Mouse (Mus musculus) C2C12 (cell line): ENCODE results near the gene Gm9833. TPM values are rescaled to one million over a fixed set of nuclear protein-coding genes. Genes with fewer than 3 reads are reported as not detected.

Source experiments
- H3K27me3 ChIP-seq: one replicate; pipeline ENCODE4 v1.6.1; 2011; ENCODE audit not compliant: control insufficient read depth, insufficient read depth, insufficient read length
- H3K36me3 ChIP-seq: one replicate; pipeline ENCODE4 v1.6.1; 2011; ENCODE audit not compliant: control insufficient read depth, insufficient read depth
- H3K4me3 ChIP-seq: one replicate; pipeline ENCODE4 v1.5.1; 2011; ENCODE audit warnings: mild to moderate bottlenecking, control low read depth; ENCODE audit not compliant: poor library complexity, insufficient read depth, severe bottlenecking
- H3K79me2 ChIP-seq: one replicate; pipeline ENCODE4 v1.6.1; 2011; ENCODE audit not compliant: control insufficient read depth, insufficient read depth
- H3K79me3 ChIP-seq: one replicate; pipeline ENCODE4 v1.6.1; 2011; ENCODE audit warnings: low read depth, control low read depth
- H3ac ChIP-seq: one replicate; pipeline ENCODE3; 2011; ENCODE audit warnings: low read depth; ENCODE audit not compliant: control insufficient read depth, insufficient read length
- CEBPB ChIP-seq: IDR thresholded peaks from one replicate; pipeline ENCODE4 v1.6.1; 2011; ENCODE audit warnings: low read depth, mild to moderate bottlenecking, control low read depth, moderate library complexity
- CTCF ChIP-seq: IDR thresholded peaks from one replicate; pipeline ENCODE4 v1.5.1; 2011; ENCODE audit not compliant: control insufficient read depth, insufficient read depth, insufficient read length
- FOSL1 ChIP-seq: IDR thresholded peaks from one replicate; pipeline ENCODE4 v1.8.0; 2011; ENCODE audit warnings: mild to moderate bottlenecking, low read length; ENCODE audit not compliant: poor library complexity, insufficient read depth, severe bottlenecking
- MAX ChIP-seq: IDR thresholded peaks from one replicate; pipeline ENCODE4 v1.6.1; 2011; ENCODE audit warnings: mild to moderate bottlenecking, control low read depth
- MYOD1 ChIP-seq: IDR thresholded peaks from one replicate; pipeline ENCODE4 v1.6.1; 2011; ENCODE audit warnings: low read depth; ENCODE audit not compliant: control insufficient read depth, insufficient read length
- MYOG ChIP-seq: IDR thresholded peaks from one replicate; pipeline ENCODE4 v1.6.1; 2011; ENCODE audit not compliant: control insufficient read depth, insufficient read length; ENCODE audit errors: extremely low read depth
- USF1 ChIP-seq: IDR thresholded peaks from one replicate; pipeline ENCODE4 v1.6.1; 2011; ENCODE audit warnings: low read depth, mild to moderate bottlenecking, control low read depth, moderate library complexity
- polyA plus RNA-seq: library from polyadenylated mRNA; unstranded; fragments of >200 nt; fragmentation: generic; extraction: Trizol; gene quantifications from one replicate; pipeline ENCODE4 v1.2.1, GENCODE M21; 2012; ENCODE audit warnings: missing spikeins

The Gm9833 gene
- polyA plus RNA-seq, 1 experiment = 5.6 TPM

GRCm38 (mm10) chr3:10081911-10082541, 5.9 kb upstream of the Gm9833 start:
- H3K4me3 ChIP-seq = no peak overlapping the region
- H3K36me3 ChIP-seq = no peaks in the 10 kb centered on the region
- TF ChIP-seq CTCF = no peak
- no peak for TF ChIP-seq MYOG
- no peak for TF ChIP-seq FOSL1
- TF ChIP-seq MAX = no peak
- TF ChIP-seq CEBPB = no peak
- no peak for TF ChIP-seq MYOD1
- TF ChIP-seq USF1 = no peak

GRCm38 (mm10) chr3:10082545-10083062, 5.3 kb upstream of the Gm9833 start:
- H3K79me3 ChIP-seq = no peaks in the 10 kb centered on the region
- H3K27me3 ChIP-seq = no peaks in the 10 kb centered on the region
- no peak overlapping the region for H3ac ChIP-seq
- H3K4me3 ChIP-seq = no peak overlapping the region
- H3K79me2 ChIP-seq = no peaks in the 10 kb centered on the region
- TF ChIP-seq FOSL1 (no peak), MYOG (no peak), CEBPB (no peak), CTCF (no peak), USF1 (no peak), MAX (no peak), MYOD1 (no peak)
- no peaks in the 10 kb centered on the region for H3K36me3 ChIP-seq

More at GRCm38 (mm10) chr3:10081911-10082541, 5.9 kb upstream of the Gm9833 start:
- Histone ChIP-seq H3K79me2 (no peaks in the 10 kb centered on the region), H3K79me3 (no peaks in the 10 kb centered on the region), H3ac (no peak overlapping the region), H3K27me3 (no peaks in the 10 kb centered on the region)

- H3K4me3 ChIP-seq = no peak overlapping the region
- no peaks in the 10 kb centered on the region for H3K27me3 ChIP-seq
- no peak for TF ChIP-seq CTCF
- TF ChIP-seq MYOG = no peak
- TF ChIP-seq USF1 = no peak
- no peak for TF ChIP-seq MYOD1
- no peak for TF ChIP-seq FOSL1
- TF ChIP-seq CEBPB = no peak
- no peak for TF ChIP-seq MAX
- no peaks in the 10 kb centered on the region for H3K36me3 ChIP-seq
- no peaks in the 10 kb centered on the region for H3K79me3 ChIP-seq
- no peak overlapping the region for H3ac ChIP-seq
- H3K79me2 ChIP-seq = no peaks in the 10 kb centered on the region
Measured at GRCm38 (mm10) chr3:10084102-10084501, 3.8 kb upstream of the Gm9833 start.

- no peaks in the 10 kb centered on the region for H3K36me3 ChIP-seq
- no peaks in the 10 kb centered on the region for H3K27me3 ChIP-seq
- H3ac ChIP-seq = no peak overlapping the region
- TF ChIP-seq MYOG (no peak), MYOD1 (no peak), USF1 (no peak), MAX (no peak), CEBPB (no peak), FOSL1 (no peak), CTCF (no peak)
- H3K79me2 ChIP-seq = no peaks in the 10 kb centered on the region
- H3K4me3 ChIP-seq = no peak overlapping the region
- no peaks in the 10 kb centered on the region for H3K79me3 ChIP-seq
Measured at GRCm38 (mm10) chr3:10085396-10086119, 2.4 kb upstream of the Gm9833 start.

- no peaks in the 10 kb centered on the region for H3K27me3 ChIP-seq
- no peak overlapping the region for H3ac ChIP-seq
- no peak overlapping the region for H3K4me3 ChIP-seq
- H3K79me2 ChIP-seq = no peaks in the 10 kb centered on the region
- H3K36me3 ChIP-seq = no peaks in the 10 kb centered on the region
- no peak for TF ChIP-seq FOSL1
- no peak for TF ChIP-seq MAX
- TF ChIP-seq CTCF = no peak
- no peak for TF ChIP-seq USF1
- TF ChIP-seq CEBPB = no peak
- TF ChIP-seq MYOG = no peak
- TF ChIP-seq MYOD1 = no peak
- no peaks in the 10 kb centered on the region for H3K79me3 ChIP-seq
Measured at GRCm38 (mm10) chr3:10087511-10087910, 399 bp upstream of the Gm9833 start.
